Mouse (Mus musculus) liver, embryonic 14.5 days (tissue): ENCODE results near the gene Cx3cr1. TPM values are rescaled to one million over a fixed set of nuclear protein-coding genes. Genes with fewer than 3 reads are reported as not detected.

Experiments used
- ATAC-seq: fragments of 200-750 bp; cut with Nextera tagmentation; 2 replicates; pipeline ENCODE4 v1.8.0; 2017; ENCODE audit warnings: moderate number of reproducible peaks, mild to moderate bottlenecking, moderate library complexity; ENCODE audit not compliant: insufficient read depth
- DNase-seq, 3 experiments: peaks; one replicate each; pipeline ENCODE4 v3.0.0-alpha.2; 2012 to 2013; ENCODE audit warnings: low read depth in 3 of 3, low spot score in 3 of 3
- H3K27ac ChIP-seq: fragments of 300-500 bp; sonication (generic); 2 replicates; pipeline ENCODE4 v1.5.1; 2014; ENCODE audit warnings: moderate library complexity, mild to moderate bottlenecking, control low read depth, inconsistent platforms
- H3K27me3 ChIP-seq: fragments of 300-500 bp; sonication (generic); 2 replicates; pipeline ENCODE4 v1.6.1; 2014; ENCODE audit warnings: mild to moderate bottlenecking, low read length, moderate library complexity; ENCODE audit not compliant: control insufficient read depth, insufficient read depth
- H3K36me3 ChIP-seq: fragments of 300-500 bp; sonication (generic); replicated peaks from 2 replicates; pipeline ENCODE4 v1.6.1; 2014; ENCODE audit warnings: low read depth; ENCODE audit not compliant: control insufficient read depth, insufficient read depth
- H3K4me1 ChIP-seq, 2 experiments: fragments of 200-500 bp in 1 of 2; fragments of 300-500 bp in 1 of 2; sonication (generic) in 1 of 2; replicated peaks; 2 replicates each; pipeline ENCODE4 v1.6.1; 2012 to 2014; ENCODE audit warnings: antibody characterized with exemption in 1 of 2, inconsistent platforms in 1 of 2, low read length in 1 of 2; ENCODE audit not compliant: control insufficient read depth in 2 of 2, insufficient read depth in 2 of 2
- H3K4me2 ChIP-seq: fragments of 300-500 bp; sonication (generic); 2 replicates; pipeline ENCODE4 v1.6.1; 2014; ENCODE audit warnings: low read depth, mild to moderate bottlenecking, control low read depth, moderate library complexity
- H3K4me3 ChIP-seq, 2 experiments: fragments of 200-500 bp in 1 of 2; fragments of 300-500 bp in 1 of 2; sonication (generic) in 1 of 2; 2 replicates each; pipeline ENCODE4 v1.5.1; 2012 to 2014; ENCODE audit warnings: low read depth in 2 of 2, low read length in 2 of 2, mild to moderate bottlenecking in 2 of 2, control low read depth in 1 of 2, inconsistent platforms in 1 of 2, moderate library complexity in 1 of 2; ENCODE audit not compliant: insufficient read depth in 1 of 2
- H3K9ac ChIP-seq: fragments of 300-500 bp; sonication (generic); replicated peaks from 2 replicates; pipeline ENCODE4 v1.6.1; 2014; ENCODE audit warnings: mild to moderate bottlenecking, control low read depth, moderate library complexity
- H3K9me3 ChIP-seq: fragments of 300-500 bp; sonication (generic); 2 replicates; pipeline ENCODE4 v1.6.1; 2016; ENCODE audit warnings: low read length, mixed read lengths; ENCODE audit not compliant: control insufficient read depth
- CTCF ChIP-seq: IDR thresholded peaks from 2 replicates; pipeline ENCODE4 v1.5.1; 2016; ENCODE audit warnings: antibody characterized with exemption, low read depth, control low read depth
- EP300 ChIP-seq: IDR thresholded peaks from 2 replicates; pipeline ENCODE4 v1.6.1; 2016; ENCODE audit warnings: antibody characterized with exemption, low read depth
- WGBS: fragments of 180-500 bp; shearing (Covaris S2); extraction: QIAGEN DNeasy Blood & Tissue Kit; methylation state at CpG from one replicate; pipeline ENCODE4 v1.1.7; 2014; ENCODE audit not compliant: insufficient replicate concordance; 5-methylcytosine and 5-hydroxymethylcytosine counted together
- polyA plus RNA-seq, 2 experiments: library from polyadenylated mRNA; depleted of rRNA in 1 of 2; stranded (reverse) in 1 of 2; unstranded in 1 of 2; fragments of >200 nt; fragmentation: Nextera tagmentation in 1 of 2; extraction: Ambion mirVana in 1 of 2; gene quantifications; 2 replicates each; pipeline versions ENCODE4 v1.2.1 to v1.2.3; 2012 to 2014

Cx3cr1 gene
- polyA plus RNA-seq, 2 experiments: 0.69 to 1.4 TPM

DNA sequence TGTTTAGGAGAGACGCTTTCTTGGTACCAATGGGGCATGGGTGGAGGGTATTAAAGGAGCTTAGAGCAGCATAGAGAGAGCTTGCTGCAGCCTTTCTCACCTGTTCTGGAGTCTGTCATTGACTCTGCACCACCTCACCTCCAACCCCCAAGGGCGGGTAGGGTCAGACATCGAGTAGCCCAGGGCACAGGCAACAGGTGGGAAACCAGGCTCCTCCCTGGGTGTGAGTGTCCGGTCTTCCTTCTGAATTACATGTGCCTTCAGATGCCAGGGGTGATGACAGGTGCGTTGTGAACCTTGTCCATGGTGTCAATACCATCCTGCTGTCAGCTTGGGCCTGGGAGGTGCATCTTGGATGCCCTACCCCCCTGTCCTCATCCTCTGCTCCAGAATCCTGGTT is 45.1 kb downstream of the Cx3cr1 start:
- no peaks in the 10 kb centered on the region for H3K36me3 ChIP-seq
- H3K4me2 ChIP-seq: no peak overlapping the region
- no peak overlapping the region for H3K27ac ChIP-seq
- no peaks in the 10 kb centered on the region for H3K27me3 ChIP-seq
- peaks cover 0 to 3% of the 10 kb centered on the region in 2 experiments; a peak in 2 of 4 replicates for H3K4me1 ChIP-seq
- no peak for DNase-seq
- no peak overlapping the region for H3K9ac ChIP-seq
- H3K9me3 ChIP-seq: no peaks in the 10 kb centered on the region
- WGBS: 63% methylated on average over 5 of the region's 5 CpGs
- no peak overlapping the region for H3K4me3 ChIP-seq
- no peak for ATAC-seq
- TF ChIP-seq EP300 (no peak), CTCF (no peak)

DNA sequence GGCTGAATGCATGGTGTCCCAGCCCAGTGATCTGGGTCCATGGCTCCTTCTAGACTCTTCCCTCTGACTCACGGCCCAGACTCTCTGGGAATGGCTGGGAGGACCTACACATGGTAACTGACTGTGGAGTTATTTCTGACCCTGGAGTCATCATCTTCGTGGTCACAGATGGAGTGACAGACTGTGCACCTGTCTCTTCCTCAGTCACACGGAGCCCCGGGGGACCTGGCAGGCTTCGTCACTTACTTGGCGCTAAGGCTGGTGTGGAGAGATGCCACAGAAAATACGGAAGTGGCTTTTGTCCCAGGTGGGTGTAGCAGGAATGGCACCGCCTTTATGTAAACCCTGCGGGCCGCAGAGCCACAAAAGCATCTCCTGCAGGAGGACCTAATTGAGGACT is 45.5 kb downstream of the Cx3cr1 start:
- DNase-seq (no peak), ATAC-seq (no peak)
- Histone ChIP-seq H3K4me1 (peaks cover 0 to 3% of the 10 kb centered on the region in 2 experiments; a peak in 2 of 4 replicates), H3K36me3 (no peaks in the 10 kb centered on the region), H3K27me3 (no peaks in the 10 kb centered on the region), H3K9me3 (no peaks in the 10 kb centered on the region), H3K4me3 (no peak overlapping the region), H3K4me2 (no peak overlapping the region), H3K9ac (no peak overlapping the region), H3K27ac (no peak overlapping the region)
- TF ChIP-seq EP300 (no peak), CTCF (no peak)
- WGBS: 64% methylated on average over 10 of the region's 10 CpGs

DNA sequence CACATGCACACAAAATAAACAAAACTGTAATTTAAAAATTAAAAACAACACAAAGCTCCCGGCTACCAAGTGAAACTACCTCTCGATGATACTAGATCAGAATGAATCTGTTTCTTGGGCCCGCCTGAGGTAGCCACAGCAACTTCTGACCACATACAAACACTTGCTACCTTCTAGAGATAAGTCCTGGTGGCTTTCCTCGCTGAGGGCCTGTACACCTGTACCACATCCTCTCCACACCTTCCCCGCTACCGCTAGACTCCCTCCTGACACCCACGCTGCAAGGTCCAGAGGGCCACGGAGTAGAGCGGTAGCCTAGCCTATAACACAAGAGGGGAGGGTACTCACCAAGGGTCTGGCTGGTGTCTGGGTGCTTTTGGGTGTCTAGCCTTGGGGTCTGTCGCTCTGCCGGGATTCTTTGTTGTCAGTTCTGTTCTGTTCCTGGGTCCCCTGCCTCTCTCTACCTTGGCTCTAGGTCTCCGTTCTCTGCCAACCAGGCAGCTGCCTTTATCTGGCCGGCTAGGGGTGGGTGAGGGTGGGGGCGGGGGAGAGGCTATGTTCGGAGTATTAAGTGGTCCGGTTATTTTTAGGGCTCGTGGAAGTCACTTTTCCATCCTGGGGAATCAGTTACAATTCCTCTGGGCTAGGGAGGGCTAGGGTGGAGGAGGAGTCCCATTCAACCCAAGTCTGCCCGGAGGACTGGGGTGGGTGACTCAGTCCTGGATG is 46.4 kb downstream of the Cx3cr1 start, which contains the start of gene Xirp1:
Gene Xirp1, minus strand, starts transcription at position 513 of the 726 bp plus-strand sequence.
- no peak within 1 kb of the TSS for H3K4me2 ChIP-seq
- H3K27me3 ChIP-seq: no peaks in the 10 kb centered on the region
- ATAC-seq (no peak), DNase-seq (no peak)
- no peaks in the 10 kb centered on the region for H3K36me3 ChIP-seq
- WGBS: 67% methylated on average over 18 of the region's 18 CpGs
- no peak within 1 kb of the TSS for H3K4me3 ChIP-seq
- TF ChIP-seq CTCF (no peak), EP300 (no peak)
- H3K4me1 ChIP-seq: peaks cover 0 to 3% of the 10 kb centered on the region in 2 experiments; a peak in 2 of 4 replicates
- no peak within 1 kb of the TSS for H3K27ac ChIP-seq
- no peak within 1 kb of the TSS for H3K9ac ChIP-seq
- H3K9me3 ChIP-seq: no peaks in the 10 kb centered on the region

DNA sequence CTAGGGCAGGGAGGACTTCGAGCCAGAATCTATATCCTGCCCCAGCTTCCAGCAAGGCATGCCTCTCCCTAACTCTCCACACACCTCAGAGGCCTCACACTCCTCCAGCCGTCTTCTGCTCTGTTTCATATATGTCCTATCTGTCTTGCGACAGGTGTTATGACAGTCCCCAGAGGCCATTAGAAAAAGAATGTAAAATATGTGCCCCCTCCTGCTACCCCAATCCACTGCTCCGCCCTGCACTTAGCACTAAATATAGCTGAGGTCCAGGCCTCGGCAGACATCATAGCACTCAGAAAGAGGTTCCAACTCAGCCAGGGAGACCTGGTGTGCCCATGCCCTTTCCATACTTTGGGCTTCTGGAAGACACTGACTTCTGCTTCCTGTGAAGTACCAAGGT is 48.5 kb downstream of the Cx3cr1 start:
- Histone ChIP-seq H3K27me3 (no peaks in the 10 kb centered on the region), H3K27ac (no peak overlapping the region), H3K9me3 (no peaks in the 10 kb centered on the region), H3K36me3 (no peaks in the 10 kb centered on the region), H3K4me1 (no peaks in the 10 kb centered on the region), H3K4me3 (no peak overlapping the region), H3K4me2 (no peak overlapping the region), H3K9ac (no peak overlapping the region)
- ATAC-seq: no peak
- DNase-seq: no peak
- WGBS: 57% methylated on average over 5 of the region's 5 CpGs
- TF ChIP-seq CTCF (no peak), EP300 (no peak)

GRCm38 (mm10) chr9:120020285-120020890 is 49.3 kb downstream of the Cx3cr1 start:
- no peaks in the 10 kb centered on the region for H3K36me3 ChIP-seq
- no peak for ATAC-seq
- no peaks in the 10 kb centered on the region for H3K4me1 ChIP-seq
- H3K9me3 ChIP-seq: no peaks in the 10 kb centered on the region
- peak in 2 of 3 experiments; percentile 17 to 41 for DNase-seq
- no peak overlapping the region for H3K27ac ChIP-seq
- no peaks in the 10 kb centered on the region for H3K27me3 ChIP-seq
- TF ChIP-seq CTCF (peak; percentile 78), EP300 (no peak)
- no peak overlapping the region for H3K4me2 ChIP-seq
- 28% methylated on average over 7 of the region's 7 CpGs for WGBS
- no peak overlapping the region for H3K4me3 ChIP-seq
- no peak overlapping the region for H3K9ac ChIP-seq
